Mouse (Mus musculus): ENCODE data around the gene Prtn3.

DNA sequence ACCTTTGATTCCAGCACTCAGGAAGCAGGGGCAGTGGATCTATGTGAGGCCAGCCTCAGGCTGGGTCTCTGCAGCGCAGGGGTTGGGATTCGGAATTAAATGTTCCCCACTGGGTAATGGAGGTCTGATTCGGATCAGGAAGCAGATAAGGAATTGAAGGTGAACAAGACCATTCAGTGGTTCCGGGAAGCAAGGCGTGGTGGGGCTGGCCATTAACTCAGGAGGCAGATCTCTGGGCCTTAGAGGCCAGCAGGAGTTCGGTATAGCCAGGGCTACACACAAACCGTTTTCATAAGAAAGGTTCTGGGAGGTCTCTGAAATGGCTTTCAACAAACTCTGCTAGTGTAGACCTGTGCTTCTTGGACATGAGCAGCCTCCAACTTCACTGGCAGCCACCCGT, 21.4 kb upstream of the Prtn3 start:
- TF ChIP-seq POLR2A (IDR thresholded peaks at IDR 0.05; ENCODE audit: insufficient read length, low read depth) (no peak), E2F4 (IDR thresholded peaks at IDR 0.05; ENCODE audit: insufficient read depth) (no peak)

Data from myocyte (in vitro differentiated cells).